Mouse (Mus musculus) liver, postnatal 0 days (tissue): ENCODE measurements around the gene Edem1.

Experiments
- CTCF ChIP-seq: sonication (generic); IDR thresholded peaks from 2 replicates; pipeline ENCODE4 v1.5.1; 2016; ENCODE audit warnings: antibody characterized with exemption, low read depth
- EP300 ChIP-seq: IDR thresholded peaks from 2 replicates; pipeline ENCODE4 v1.6.1; 2016; ENCODE audit warnings: antibody characterized with exemption, low read depth, mild to moderate bottlenecking

DNA sequence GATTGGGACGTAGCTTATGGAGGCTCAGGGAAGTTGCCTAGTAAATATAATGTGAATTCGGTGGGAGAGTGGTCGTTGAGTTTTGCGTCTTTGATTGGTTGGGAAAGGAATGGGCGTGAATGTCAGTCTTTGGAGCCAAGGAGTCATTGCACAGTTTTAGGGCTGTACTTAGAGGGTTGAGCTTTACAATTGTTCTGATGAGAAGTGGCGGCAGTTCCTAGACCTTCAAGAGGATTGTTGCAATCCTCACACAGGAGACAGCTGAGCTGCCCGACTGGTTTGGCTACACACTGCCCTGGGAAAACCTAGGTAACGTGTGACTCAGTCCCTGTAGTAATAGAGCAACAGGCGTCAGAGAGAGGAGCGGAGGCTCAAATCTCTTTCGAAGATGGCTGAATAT is 44.4 kb upstream of the Edem1 start:
- no peak for TF ChIP-seq CTCF
- no peak for TF ChIP-seq EP300
